Mouse (Mus musculus): Measurements from ENCODE around the gene Kat5.

Kat5 gene

DNA sequence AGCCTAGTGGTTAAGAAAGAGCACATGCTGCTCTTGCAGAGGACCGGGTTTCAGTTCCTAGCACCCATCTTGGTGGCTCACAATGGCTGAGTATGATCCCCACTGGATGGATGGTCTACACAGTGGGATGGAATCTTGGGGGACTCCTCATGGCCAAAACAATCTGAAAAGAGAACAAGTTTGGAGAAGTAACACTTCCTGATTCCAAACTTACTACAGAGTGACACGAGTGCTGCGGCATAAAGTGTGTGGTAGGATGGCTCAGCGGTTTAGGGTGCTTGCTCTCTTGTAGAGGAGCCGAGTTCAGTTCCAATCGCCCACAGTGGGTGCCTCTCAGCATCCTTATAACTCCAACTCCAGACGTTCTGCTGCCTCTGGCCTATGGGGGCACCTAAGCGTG, 15.3 kb upstream of the Kat5 start:
- DNase-seq, result no peak

DNA sequence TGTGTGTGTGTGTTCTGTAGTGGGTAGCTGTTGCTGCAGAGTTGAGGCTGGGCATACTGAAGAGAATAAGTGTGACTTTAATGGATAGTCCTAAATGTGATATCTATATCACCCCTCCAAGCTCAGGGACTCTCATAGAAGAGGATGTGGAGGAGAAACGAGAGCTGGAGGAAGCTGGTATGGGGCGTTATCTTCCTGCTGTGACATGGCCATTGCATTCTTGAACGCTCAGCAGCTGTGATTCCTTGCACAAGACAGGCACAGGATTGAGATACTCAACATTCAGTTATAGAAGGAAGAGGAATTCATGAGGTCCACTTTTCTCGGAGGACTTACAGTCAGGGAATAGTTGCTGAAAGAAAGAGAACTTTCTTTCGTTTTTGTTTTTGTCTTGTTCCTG, 11.8 kb upstream of the Kat5 start:
- DNase-seq, result no peak

DNA sequence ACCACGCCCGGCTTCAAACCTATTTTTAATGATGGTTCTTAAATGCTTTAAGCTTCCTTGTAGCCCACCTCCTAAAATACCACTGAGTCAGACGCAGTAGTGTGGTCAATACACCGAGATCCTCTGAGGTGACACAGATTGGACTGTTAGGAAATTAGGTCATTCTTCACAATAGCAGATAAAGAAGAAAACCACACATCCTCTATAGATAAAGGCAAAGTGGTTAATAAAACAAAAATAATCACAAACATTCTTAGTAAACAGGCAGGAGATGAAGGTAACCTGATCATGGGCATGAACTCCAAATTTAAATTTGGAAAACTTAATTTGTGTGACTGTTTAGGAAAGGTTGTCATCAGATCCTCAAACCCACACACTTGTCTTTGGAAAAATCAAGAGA, 10.0 kb upstream of the Kat5 start:
- no peak for DNase-seq

DNA sequence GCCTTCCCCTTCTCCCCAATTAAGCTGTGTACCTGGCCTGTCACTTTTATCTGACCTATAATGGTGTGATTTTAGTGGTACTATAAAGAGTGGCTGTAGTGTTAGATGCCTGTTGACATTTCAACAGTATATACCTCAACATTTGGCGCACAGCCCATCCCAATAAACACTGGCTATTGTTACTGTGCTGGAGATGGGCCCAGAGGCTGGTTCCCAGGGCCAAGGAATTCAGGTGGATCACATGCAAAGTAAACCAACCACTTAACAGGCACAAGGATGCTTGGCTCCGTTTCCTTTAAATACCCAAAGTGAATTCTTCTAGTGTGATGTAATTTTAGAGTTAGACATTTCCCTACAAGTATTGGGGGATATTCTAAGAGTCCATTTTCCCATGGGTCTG, 4.9 kb upstream of the Kat5 start:
- DNase-seq, result no peak

DNA sequence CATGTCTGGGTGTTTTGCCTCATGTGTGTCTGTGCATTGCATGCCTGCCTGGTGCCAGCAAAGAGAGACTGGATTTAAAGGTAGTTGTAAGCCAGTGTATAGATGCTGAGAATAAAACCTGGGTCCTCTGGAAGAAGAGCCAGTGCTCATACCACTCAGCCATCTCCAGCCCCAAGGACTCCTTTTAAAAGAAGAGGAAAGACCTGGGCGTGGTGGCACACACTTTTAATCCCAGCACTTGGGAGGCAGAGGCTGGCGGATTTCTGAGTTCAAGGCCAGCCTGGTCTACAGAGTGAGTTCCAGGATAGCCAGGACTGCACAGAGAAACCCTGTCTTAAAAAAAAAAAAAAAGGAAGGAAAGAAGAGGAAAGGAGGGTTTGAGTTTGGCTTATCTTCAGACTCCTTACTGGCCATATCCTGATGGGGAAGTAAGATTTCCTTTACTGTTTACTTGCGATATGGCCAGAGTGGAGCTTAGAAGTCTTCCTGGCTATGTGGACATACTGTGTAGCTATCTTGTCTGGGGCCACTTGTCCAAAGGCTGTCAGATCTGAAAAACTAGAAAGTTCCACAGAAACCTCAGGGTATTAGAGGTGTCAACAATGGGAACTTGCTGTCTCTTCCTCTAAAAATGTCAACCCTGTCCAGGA, 2.9 kb upstream of the Kat5 start:
- no peak for DNase-seq

DNA sequence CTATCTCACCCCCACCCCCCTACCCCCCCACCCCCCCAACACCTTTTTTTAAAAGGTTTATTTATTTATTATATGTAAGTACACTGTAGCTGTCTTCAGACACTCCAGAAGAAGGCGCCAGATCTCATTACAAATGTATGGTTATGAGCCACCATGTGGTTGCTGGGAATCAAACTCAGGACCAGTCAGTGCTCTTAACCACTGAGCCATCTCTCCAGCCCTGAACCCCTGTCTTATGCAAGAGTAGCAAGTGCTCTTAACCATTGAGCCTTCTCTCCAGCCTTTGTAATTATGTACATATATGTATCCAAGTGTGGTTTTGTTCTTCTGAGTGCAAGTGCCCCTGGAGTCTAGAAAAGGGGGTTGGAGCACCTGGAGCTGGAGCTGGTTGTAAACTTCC, 1.9 kb upstream of the Kat5 start:
- no peak for DNase-seq

DNA sequence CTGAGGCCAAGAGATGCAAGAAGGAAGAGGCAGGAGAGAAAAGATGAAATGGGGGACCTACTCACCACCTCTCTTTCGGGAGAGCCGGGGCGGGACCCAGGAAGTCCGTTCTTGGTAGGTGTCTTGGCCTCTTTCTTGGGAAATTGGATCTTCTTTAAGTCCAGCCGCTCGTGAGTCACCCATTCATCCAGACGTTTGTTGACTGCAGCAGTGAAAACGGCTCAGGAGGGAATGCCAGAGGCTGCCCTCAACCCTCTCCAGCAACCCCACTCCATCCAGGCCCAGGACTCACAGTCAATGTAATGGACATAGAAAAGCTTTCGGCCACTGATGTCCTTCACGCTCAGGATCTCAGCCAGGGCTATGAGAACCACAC, 878 bp downstream of the Kat5 start:
- no peak for DNase-seq

DNA sequence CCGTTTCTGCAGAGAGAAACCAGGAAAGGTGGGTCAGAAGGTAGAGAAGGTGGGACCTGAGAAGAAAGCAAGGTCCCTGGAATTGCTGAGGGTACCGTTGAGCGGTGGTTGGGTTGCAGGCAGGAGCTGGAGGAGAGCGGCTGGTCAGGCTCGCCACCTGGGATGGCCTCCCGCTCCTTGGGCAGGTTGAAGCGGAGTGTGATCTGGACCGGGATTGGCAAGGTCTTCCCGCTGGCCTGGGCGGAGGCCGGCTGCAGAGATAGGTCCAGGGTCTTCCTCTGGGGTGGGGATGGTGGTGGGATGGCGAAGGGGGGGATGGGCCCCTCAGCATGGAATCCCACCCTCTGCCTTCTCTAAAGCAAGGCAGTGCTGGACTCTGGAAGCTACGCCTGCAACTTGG, 1.3 kb downstream of the Kat5 start:
- DNase-seq, result no peak

DNA sequence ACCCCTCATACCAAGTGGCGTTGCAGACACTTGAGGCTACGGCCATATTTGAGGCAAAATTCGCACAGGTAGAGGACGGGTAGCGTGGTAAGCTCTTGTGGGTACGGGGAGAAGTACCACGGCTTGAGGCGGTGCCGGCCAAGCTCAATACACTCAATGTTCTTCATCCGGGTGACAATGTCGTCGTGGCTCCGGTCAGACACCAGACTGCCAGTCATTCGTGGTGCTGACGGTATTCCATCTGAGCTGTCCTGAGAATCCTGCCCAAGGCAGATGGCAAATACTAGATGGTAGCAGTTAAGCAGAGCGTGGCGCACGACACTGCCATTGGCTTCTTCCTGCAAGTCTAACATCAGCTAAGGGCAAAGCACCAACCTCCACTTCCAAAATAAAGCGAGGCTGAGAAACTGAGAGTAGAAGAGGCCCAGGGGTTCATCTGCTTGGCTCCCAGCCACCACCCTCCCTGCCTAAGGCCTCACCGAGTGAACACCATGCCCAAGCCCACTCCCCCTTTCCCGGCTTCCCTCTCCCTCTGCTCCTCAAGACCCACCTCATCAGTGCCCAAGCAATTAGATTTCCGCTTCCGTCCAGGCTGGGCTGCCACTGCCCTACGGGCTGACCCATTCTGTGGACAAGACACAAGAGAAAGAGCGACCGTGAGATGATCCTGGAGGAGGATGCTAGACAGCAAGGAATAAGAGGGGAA, 2.2 kb downstream of the Kat5 start:
- DNase-seq, result no peak

DNA sequence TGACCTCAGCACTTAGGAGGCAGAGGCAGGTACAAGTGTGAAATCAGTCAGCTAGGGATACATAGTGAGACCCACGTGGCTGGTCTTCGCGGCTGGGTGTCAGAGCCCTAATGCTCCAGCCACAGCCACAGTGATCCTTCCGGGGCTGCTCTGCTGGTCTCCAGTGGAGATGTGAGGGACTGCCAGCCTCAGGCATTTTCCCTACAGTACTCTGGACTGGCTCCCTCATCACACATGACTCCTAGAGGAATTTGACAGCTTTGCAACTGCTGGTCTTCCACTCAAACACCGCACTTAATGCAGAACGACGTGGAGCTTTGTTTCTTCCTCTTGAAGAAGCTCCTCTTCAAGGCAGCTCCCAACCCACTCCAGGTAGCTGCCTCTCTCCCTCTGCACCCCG, 3.8 kb downstream of the Kat5 start:
- no peak for DNase-seq

DNA sequence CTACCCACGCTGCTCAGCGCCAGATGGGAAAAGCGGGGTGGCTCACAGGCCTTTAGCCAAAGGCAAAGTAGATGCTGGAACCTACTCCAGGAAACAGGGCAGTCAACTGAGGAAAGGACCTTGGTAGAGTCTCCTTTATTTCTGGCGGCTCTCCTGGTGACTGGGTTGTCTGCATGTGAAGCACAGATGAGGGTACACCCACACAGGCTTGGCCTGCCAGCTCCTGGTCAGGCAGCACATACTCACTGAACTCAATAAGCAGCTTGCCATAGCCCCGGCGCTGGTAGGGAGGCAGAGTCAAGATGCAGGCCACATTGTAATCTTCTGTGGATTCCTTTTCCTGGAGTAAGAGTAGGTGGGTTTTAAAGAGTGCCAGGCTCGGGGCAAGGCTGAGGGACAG, 4.9 kb downstream of the Kat5 start:
- no peak for DNase-seq

DNA sequence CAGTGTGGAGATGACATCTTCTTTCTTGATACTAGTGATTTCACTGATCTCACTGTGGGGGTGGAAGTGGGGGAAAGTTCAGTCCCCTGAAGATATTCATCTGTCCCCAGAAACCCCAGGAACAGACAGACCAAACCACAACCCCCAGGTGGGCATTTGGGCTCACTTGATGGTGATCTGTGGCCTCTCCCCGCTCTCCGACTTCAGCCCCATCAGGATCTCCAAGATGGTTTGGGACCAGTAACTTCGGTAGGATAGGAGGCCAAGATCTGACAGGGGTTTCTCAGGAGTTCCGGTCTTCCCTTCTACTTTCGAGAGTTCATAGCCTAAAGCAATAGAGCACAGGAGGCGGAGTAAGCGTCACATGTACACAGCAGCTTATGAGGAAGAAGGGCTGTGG, 6.4 kb downstream of the Kat5 start:
- DNase-seq, result no peak

DNA sequence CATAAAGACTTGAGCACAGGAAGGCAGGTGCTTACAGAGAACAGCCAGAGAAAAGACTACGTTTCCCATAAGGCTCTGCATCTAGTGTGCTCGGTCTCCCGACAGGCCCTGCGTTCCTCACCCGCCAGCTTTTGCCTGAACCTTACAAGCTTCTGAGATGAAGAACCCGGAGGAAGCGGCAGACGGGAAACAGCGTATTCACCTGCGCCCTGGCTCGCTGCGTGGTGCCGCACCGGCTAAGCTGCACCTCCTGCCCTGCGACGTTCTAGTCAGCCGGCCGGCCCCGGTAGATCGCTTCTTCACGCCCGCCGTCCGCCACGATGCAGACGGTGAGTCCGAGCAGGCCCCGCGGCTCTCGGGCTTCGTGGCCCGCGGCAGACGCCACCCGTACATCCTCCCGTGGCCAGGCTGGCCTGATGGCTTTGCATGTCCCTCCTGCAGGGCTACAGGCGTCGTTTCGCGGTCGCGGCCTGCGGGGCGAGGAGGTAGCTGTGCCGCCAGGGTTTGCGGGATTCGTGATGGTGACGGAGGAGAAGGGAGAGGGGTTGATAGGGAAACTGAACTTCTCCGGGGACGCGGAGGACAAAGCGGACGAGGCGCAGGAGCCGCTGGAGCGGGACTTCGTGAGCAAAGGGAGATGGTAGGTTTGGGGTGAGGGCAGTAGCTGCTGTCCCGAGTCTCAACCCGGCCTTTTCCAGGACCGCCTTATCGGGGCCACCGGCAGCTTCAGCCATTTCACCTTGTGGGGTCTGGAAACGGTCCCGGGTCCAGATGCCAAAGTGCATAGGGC, 8.1 kb downstream of the Kat5 start, which contains the start of gene Rnaseh2c:
Rnaseh2c (plus strand) TSS at position 122 of the 790 bp plus-strand sequence.
- DNase-seq, result peak; percentile 70

DNA sequence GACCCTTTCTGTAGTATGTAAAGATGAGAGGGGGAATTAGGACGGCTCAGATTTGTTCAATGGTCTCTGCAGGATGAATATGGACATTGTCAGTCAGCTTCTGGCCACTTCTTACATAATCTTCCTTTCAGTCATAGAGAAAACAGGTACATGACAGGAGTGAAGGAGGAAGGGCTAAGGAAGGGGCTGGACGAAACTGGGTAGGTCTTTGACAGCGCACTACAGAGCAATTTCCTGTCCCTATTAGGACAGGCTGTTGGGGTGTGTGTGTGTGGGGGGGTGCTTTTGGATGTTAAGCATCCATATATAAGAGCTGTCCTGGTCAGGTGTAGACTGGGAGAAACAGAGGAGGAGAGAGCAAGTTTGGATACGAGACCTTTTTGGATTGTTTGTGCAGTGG, 10.8 kb downstream of the Kat5 start:
- DNase-seq, result no peak

DNA sequence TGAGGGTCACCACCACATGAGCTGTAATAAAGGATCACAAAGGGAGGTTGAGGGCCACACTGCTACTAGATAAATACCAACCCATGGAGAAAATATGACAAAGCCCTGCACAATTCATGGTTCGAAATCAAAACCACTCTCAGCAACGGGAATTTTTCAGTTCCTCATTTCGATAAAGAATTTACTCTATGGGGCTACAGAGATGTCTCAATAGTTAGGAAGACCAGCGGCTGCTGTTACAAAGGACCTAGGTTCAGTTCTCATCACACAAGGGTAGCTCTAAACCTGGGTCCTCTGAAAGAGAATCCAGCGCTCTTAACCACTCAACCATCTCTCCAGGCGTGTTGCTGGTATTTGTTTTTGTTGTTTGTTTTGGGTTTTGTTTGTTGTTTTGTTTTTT, 18.1 kb downstream of the Kat5 start:
- no peak for DNase-seq

DNA sequence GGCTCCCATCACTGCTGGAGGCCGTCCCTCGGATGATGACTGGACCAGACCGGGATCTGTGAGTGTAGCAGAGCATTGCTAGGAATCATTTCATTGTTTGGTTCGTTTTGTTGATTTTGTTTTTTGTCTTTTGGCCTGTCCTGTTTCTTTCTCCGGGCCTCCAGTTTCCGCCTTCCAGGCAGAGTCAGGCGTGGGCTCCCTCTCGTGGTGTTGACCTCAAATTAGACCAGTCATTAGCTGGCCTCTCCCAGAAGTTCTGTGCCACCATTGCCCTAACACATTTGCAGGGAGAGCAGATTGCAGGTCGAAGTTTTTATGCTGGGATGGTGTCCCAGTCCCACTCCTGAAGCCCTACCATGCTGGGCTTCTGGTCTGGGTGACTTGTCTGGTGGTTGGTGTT, 20.9 kb downstream of the Kat5 start:
- no peak for DNase-seq

DNA sequence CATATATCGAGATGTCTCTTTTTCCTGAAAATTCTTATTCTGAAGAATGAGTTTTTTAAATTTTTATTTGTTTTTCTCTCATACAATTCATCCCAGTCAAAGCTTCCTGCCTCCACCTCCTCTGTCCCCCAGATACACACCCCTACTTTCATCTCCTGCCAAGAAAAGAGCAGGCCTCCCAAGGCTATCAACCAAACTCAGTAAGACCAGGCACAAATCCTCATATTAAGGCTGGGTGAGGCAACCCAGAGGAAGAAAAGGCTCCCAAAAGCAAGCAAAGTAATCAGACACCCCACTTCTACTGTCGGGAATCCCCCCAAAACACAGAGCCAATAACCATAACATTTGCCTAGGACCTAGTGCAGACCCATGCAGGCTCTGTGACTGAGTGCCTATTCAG, 28.0 kb downstream of the Kat5 start:
- DNase-seq, result no peak

DNA sequence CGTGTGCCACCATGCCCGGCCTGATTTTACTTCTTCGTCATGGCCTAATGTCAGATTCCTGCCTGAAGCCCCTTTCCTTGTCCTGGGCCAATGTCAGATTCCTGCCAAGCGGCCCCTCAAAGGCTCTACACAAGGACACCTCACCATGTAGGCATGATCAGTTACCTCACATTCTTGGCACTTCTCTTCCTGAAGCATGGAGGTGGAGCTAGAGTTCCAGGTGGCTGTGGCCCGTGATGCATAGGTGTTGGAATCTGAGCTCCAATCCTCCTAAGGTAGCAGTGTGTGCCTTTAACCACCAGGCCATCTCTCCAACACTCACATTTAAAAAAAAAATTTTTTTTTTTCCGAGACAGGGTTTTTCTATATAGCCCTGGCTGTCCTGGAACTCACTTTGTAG, 29.3 kb downstream of the Kat5 start:
- no peak for DNase-seq

DNA sequence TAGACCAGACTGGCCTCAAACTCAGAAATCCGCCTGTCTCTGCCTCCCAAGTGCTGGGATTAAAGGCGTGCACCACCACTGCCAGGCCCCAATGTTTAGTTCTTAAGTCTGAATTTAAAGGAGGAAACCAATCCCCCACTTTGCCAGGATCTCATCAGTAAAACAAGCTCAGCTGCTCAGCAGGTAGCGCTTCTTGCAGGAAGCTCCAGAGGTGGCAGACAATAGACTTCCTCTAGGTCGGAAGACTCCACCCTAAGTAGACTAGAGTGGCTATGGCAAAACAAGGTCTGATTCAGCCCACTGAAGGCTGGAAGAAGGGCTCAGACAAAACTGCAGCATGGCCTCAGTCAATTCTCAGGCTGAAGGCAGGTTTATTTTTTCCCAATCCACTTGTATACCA, 30.1 kb downstream of the Kat5 start:
- DNase-seq, result no peak

DNA sequence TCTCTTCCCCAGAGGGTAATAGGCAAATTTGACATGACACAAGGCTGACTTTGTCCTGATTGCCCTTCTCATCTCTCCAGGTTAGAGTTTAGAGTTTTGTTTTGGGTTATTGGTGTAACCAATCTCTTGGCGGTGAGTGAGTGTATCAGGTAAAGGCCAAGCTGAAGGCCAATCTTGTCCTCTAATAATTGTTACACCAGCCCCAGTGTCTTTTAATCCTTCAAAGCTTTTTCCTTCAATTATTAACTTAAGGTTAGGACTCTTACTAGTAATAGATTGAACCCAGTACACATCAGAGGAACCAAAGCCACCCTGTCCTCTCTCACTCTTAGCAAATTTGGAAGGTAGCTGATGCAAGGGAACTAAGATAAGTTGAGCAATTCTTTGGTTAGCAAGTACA, 34.7 kb downstream of the Kat5 start:
- no peak for DNase-seq

DNA sequence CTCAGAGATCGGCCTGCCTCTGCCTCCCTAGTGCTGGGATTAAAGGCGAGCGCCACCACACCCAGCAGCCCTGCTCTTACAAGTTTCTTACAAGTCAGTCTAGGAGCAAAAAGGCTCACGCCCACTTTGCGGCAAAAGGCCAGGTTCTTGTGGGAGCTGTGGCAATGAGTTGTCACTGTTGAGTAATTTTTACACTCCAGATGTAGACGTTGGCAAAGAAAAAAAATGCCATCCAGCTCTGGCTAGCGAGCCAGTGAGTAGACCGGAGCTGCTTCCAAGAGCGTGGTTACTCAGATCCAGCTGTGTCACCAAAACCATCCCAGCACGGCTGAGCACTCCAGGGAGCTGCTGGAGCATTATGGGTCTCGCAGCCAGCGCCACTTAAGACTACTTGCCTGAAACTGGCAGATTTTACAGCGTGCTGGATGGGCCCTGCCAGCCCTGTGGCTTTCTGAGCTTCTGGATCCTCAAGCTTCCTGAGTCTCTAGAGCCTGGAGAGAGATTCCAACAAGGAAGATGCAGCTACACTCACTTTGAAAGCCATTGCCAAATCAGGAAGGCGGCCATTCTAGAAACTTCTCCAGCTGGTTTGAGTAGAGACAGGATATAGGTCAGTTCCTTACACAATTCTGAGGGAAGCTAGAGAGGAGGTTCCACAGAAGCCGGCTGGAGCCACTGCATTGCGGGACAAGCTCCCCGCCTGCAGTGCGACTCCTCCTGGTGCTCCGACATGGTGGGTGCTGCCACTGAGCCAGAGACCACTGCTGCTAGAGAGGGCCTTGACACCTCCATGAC, 37.5 kb downstream of the Kat5 start:
- peak; percentile 74 for DNase-seq

DNA sequence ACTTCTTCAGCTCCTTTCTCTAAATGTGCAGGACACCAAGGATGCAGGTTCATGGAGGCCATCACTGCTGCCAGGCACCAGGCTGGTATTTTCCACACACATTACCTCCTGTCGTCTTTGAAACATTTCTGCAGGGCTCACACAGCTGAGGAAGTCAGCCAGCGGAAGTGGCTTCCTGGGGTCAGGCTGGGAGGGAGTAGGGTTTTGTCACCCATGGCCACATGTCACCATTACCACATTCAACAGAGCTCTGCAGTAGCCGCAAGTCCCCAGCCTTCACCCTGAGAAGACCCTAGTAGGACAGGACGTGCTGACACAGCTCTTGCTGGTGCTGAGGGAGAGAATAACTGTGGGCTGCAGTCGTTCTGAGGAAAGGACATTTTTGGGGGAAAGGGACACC, 38.2 kb downstream of the Kat5 start:
- peak; percentile 48 for DNase-seq

Data from kidney, adult 11 months (tissue).